Mouse (Mus musculus) MEL (cell line): ENCODE measurements around the gene Sgsm1. TPM values are rescaled to one million over a fixed set of nuclear protein-coding genes. Genes with fewer than 3 reads are reported as not detected.
"Not testable (repeated sequence)": the region's sequence is repeated elsewhere in the genome, so short reads cannot be mapped to it uniquely, and the experiment has no call there.

Source experiments
- DNase-seq: peaks from one replicate; pipeline ENCODE4 v3.0.0; 2011; ENCODE audit warnings: low read depth, low spot score
- H3K27ac ChIP-seq: 2 replicates; pipeline ENCODE4 v1.5.1; 2012; ENCODE audit warnings: low read depth, mild to moderate bottlenecking, control low read depth, low read length, moderate library complexity; ENCODE audit not compliant: control insufficient read depth
- H3K27me3 ChIP-seq, 2 experiments: fragments of 150-350 bp in 1 of 2; sonication (generic) in 1 of 2; 2 replicates each; pipeline ENCODE4 v1.6.1; 2012; ENCODE audit warnings: low read length in 2 of 2, mild to moderate bottlenecking in 2 of 2, improper control_type of control experiment in 1 of 2, moderate library complexity in 1 of 2; ENCODE audit not compliant: insufficient read depth in 2 of 2, control insufficient read depth in 1 of 2
- H3K36me3 ChIP-seq, 2 experiments: 2 replicates each; pipeline ENCODE4 v1.6.1; 2012 to 2014; ENCODE audit warnings: low read length in 2 of 2, improper control_type of control experiment in 1 of 2, inconsistent platforms in 1 of 2, mild to moderate bottlenecking in 1 of 2; ENCODE audit not compliant: insufficient read depth in 2 of 2, control insufficient read depth in 1 of 2
- H3K4me1 ChIP-seq, 2 experiments: fragments of 150-350 bp in 1 of 2; sonication (generic) in 1 of 2; 2 replicates each; pipeline ENCODE4 v1.6.1; 2012; ENCODE audit warnings: low read length in 2 of 2, improper control_type of control experiment in 1 of 2, mild to moderate bottlenecking in 1 of 2; ENCODE audit not compliant: insufficient read depth in 2 of 2, control insufficient read depth in 1 of 2
- H3K4me3 ChIP-seq, 2 experiments: fragments of 150-350 bp in 1 of 2; sonication (generic) in 1 of 2; 2 replicates each; pipeline ENCODE4 v1.5.1; 2012; ENCODE audit warnings: low read depth in 2 of 2, low read length in 2 of 2, mild to moderate bottlenecking in 2 of 2, moderate library complexity in 2 of 2, control low read depth in 1 of 2, improper control_type of control experiment in 1 of 2; ENCODE audit not compliant: control insufficient read depth in 1 of 2, insufficient read depth in 1 of 2
- H3K79me2 ChIP-seq: 2 replicates; pipeline ENCODE4 v1.6.1; 2012; ENCODE audit warnings: mild to moderate bottlenecking, low read length, moderate library complexity; ENCODE audit not compliant: control insufficient read depth, poor library complexity, insufficient read depth
- H3K9ac ChIP-seq: 2 replicates; pipeline ENCODE4 v1.6.1; 2012; ENCODE audit warnings: low read depth, mild to moderate bottlenecking, control low read depth, low read length, moderate library complexity; ENCODE audit not compliant: control insufficient read depth, poor library complexity, severe bottlenecking
- H3K9me3 ChIP-seq: fragments of 150-350 bp; sonication (generic); replicated peaks from 2 replicates; pipeline ENCODE4 v1.6.1; 2012; ENCODE audit warnings: mild to moderate bottlenecking, low read length, improper control_type of control experiment, moderate library complexity; ENCODE audit not compliant: insufficient read depth
- BHLHE40 ChIP-seq: IDR thresholded peaks from 2 replicates; pipeline ENCODE4 v1.6.1; 2012; ENCODE audit warnings: low read depth, mild to moderate bottlenecking, inconsistent platforms, low read length, improper control_type of control experiment, borderline replicate concordance
- ELF1 ChIP-seq: IDR thresholded peaks from 2 replicates; pipeline ENCODE4 v1.6.1; 2014; ENCODE audit warnings: low read depth, mild to moderate bottlenecking, inconsistent platforms, low read length, improper control_type of control experiment, moderate library complexity
- ETS1 ChIP-seq: IDR thresholded peaks from 2 replicates; pipeline ENCODE4 v1.6.1; 2012; ENCODE audit warnings: low read depth, mild to moderate bottlenecking, inconsistent platforms, low read length, improper control_type of control experiment, moderate library complexity
- GABPA ChIP-seq: IDR thresholded peaks from 2 replicates; pipeline ENCODE4 v1.6.1; 2012; ENCODE audit warnings: low read depth, mild to moderate bottlenecking, inconsistent platforms, low read length, improper control_type of control experiment, moderate library complexity
- GATA1 ChIP-seq: IDR thresholded peaks from 2 replicates; pipeline ENCODE4 v1.6.1; 2011; ENCODE audit warnings: low read depth, low read length, improper control_type of control experiment
- HCFC1 ChIP-seq: IDR thresholded peaks from 2 replicates; pipeline ENCODE4 v1.6.1; 2012; ENCODE audit warnings: low read depth, mild to moderate bottlenecking, inconsistent platforms, low read length, improper control_type of control experiment, moderate library complexity
- JUND ChIP-seq: IDR thresholded peaks from 2 replicates; pipeline ENCODE4 v1.6.1; 2011; ENCODE audit warnings: low read depth, mild to moderate bottlenecking, improper control_type of control experiment, low read length
- KAT2A ChIP-seq: conservative IDR thresholded peaks from 2 replicates; pipeline ENCODE4 v1.6.1; 2012; ENCODE audit warnings: low read depth, low read length, improper control_type of control experiment, inconsistent platforms
- MEF2A ChIP-seq: IDR thresholded peaks from 2 replicates; pipeline ENCODE4 v1.6.1; 2014; ENCODE audit warnings: low read depth, mild to moderate bottlenecking, inconsistent platforms, low read length, improper control_type of control experiment; ENCODE audit not compliant: poor library complexity, insufficient replicate concordance, severe bottlenecking; ENCODE audit errors: extremely low read depth
- MXI1 ChIP-seq: IDR thresholded peaks from 2 replicates; pipeline ENCODE4 v1.6.1; 2011; ENCODE audit warnings: mild to moderate bottlenecking, low read depth, low read length, improper control_type of control experiment
- NRF1 ChIP-seq: IDR thresholded peaks from 2 replicates; pipeline ENCODE4 v1.6.1; 2014; ENCODE audit warnings: low read depth, mild to moderate bottlenecking, inconsistent platforms, low read length, improper control_type of control experiment, moderate library complexity; ENCODE audit not compliant: poor library complexity, insufficient read depth, severe bottlenecking
- POLR2A ChIP-seq, 2 experiments: IDR thresholded peaks; 2 replicates each; pipeline ENCODE4 v1.6.1; 2011 to 2012; ENCODE audit warnings: low read length in 2 of 2, mild to moderate bottlenecking in 2 of 2, control low read depth in 1 of 2, improper control_type of control experiment in 1 of 2, low read depth in 1 of 2, moderate library complexity in 1 of 2; ENCODE audit not compliant: control insufficient read depth in 1 of 2, insufficient read depth in 1 of 2, poor library complexity in 1 of 2
- POLR2AphosphoS5 ChIP-seq: IDR thresholded peaks from 2 replicates; pipeline ENCODE4 v1.6.1; 2012; ENCODE audit warnings: low read depth, borderline replicate concordance, mild to moderate bottlenecking, inconsistent platforms, low read length, moderate library complexity, mixed read lengths
- RAD21 ChIP-seq: IDR thresholded peaks from 2 replicates; pipeline ENCODE4 v1.6.1; 2011; ENCODE audit warnings: mild to moderate bottlenecking, low read depth, low read length, improper control_type of control experiment
- SIN3A ChIP-seq: IDR thresholded peaks from 2 replicates; pipeline ENCODE4 v1.6.1; 2012; ENCODE audit warnings: low read length, improper control_type of control experiment, inconsistent platforms
- TAL1 ChIP-seq: IDR thresholded peaks from 2 replicates; pipeline ENCODE4 v1.6.1; 2012; ENCODE audit warnings: mild to moderate bottlenecking, inconsistent platforms, low read length, moderate library complexity, mixed read lengths
- TBP ChIP-seq: IDR thresholded peaks from 2 replicates; pipeline ENCODE4 v1.8.0; 2011; ENCODE audit warnings: low read depth, low read length, improper control_type of control experiment
- UBTF ChIP-seq: IDR thresholded peaks from 2 replicates; pipeline ENCODE4 v1.6.1; 2012; ENCODE audit warnings: low read depth, mild to moderate bottlenecking, inconsistent platforms, low read length, improper control_type of control experiment, moderate library complexity, borderline replicate concordance; ENCODE audit not compliant: insufficient read depth
- USF1 ChIP-seq: IDR thresholded peaks from 2 replicates; pipeline ENCODE4 v1.6.1; 2014; ENCODE audit warnings: low read depth, mild to moderate bottlenecking, inconsistent platforms, low read length, improper control_type of control experiment, moderate library complexity
- ZMIZ1 ChIP-seq: IDR thresholded peaks from 2 replicates; pipeline ENCODE4 v1.6.1; 2012; ENCODE audit warnings: low read depth, mild to moderate bottlenecking, inconsistent platforms, low read length, improper control_type of control experiment, moderate library complexity
- ZNF384 ChIP-seq: IDR thresholded peaks from 2 replicates; pipeline ENCODE4 v1.6.1; 2012; ENCODE audit warnings: low read depth, mild to moderate bottlenecking, inconsistent platforms, low read length, improper control_type of control experiment
- polyA plus RNA-seq, 2 experiments: library from polyadenylated mRNA; stranded (reverse) in 1 of 2; unstranded in 1 of 2; fragments of >175 nt in 1 of 2; fragments of >200 nt in 1 of 2; gene quantifications; 2 replicates each; pipeline versions ENCODE4 v1.2.1 to v1.2.4; 2012; ENCODE audit warnings: low replicate concordance in 2 of 2, low read depth in 1 of 2; ENCODE audit not compliant: insufficient read length in 2 of 2, insufficient read depth in 1 of 2, missing spikeins in 1 of 2
- total RNA-seq: library from RNA; depleted of rRNA; stranded (reverse); fragments of 300-350 nt; gene quantifications from 2 replicates; pipeline ENCODE4 v1.2.3, GENCODE M21; 2012

Sgsm1 gene
- total and polyA plus RNA-seq, 3 experiments: not detected

- Histone ChIP-seq H3K36me3 (no peaks in the 10 kb centered on the region), H3K4me1 (no peaks in the 10 kb centered on the region), H3K79me2 (no peaks in the 10 kb centered on the region), H3K27ac (no peak overlapping the region), H3K9ac (no peak overlapping the region), H3K27me3 (no peaks in the 10 kb centered on the region), H3K9me3 (no peaks in the 10 kb centered on the region), H3K4me3 (no peak overlapping the region)
- TF ChIP-seq MXI1 (no peak), TBP (no peak), KAT2A (no peak), MEF2A (no peak), UBTF (no peak), NRF1 (no peak), GATA1 (no peak), JUND (no peak), ETS1 (no peak), GABPA (no peak), SIN3A (no peak)
- no peak for DNase-seq
Observed at GRCm38 (mm10) chr5:113347593-113347992, 37.0 kb upstream of the Sgsm1 start.

GRCm38 (mm10) chr5:113346651-113347050 is 36.1 kb upstream of the Sgsm1 start:
- not testable (repeated sequence) for H3K9ac ChIP-seq, H3K36me3 ChIP-seq, H3K79me2 ChIP-seq, H3K4me1 ChIP-seq, DNase-seq, H3K9me3 ChIP-seq, H3K27me3 ChIP-seq, H3K4me3 ChIP-seq, H3K27ac ChIP-seq

- no peak overlapping the region for H3K27ac ChIP-seq
- no peak for TF ChIP-seq RAD21
- TF ChIP-seq USF1: no peak
- no peak for TF ChIP-seq GABPA
- TF ChIP-seq BHLHE40: no peak
- TF ChIP-seq HCFC1: no peak
- TF ChIP-seq JUND: no peak
- no peak for TF ChIP-seq GATA1
- no peak for TF ChIP-seq ZNF384
- TF ChIP-seq TAL1: no peak
- no peak for TF ChIP-seq POLR2A (IDR thresholded peaks at IDR 0.05; ENCODE audit: control insufficient read depth in 1 of 2, insufficient read depth in 1 of 2, low read depth in 1 of 2, low read length in 2 of 2, poor library complexity in 1 of 2)
- no peak for TF ChIP-seq ELF1
- TF ChIP-seq POLR2AphosphoS5: no peak
- no peak for TF ChIP-seq ZMIZ1
- no peaks in the 10 kb centered on the region for H3K79me2 ChIP-seq
- no peaks in the 10 kb centered on the region for H3K4me1 ChIP-seq
- no peaks in the 10 kb centered on the region for H3K36me3 ChIP-seq
- no peak for DNase-seq
- no peaks in the 10 kb centered on the region for H3K27me3 ChIP-seq
- H3K9me3 ChIP-seq: no peaks in the 10 kb centered on the region
- no peak overlapping the region for H3K4me3 ChIP-seq
- no peak overlapping the region for H3K9ac ChIP-seq
Observed at GRCm38 (mm10) chr5:113345781-113346180, 35.2 kb upstream of the Sgsm1 start.
